ENCODE assay signal across 9 mouse cellular contexts in the genomic region with DNA sequence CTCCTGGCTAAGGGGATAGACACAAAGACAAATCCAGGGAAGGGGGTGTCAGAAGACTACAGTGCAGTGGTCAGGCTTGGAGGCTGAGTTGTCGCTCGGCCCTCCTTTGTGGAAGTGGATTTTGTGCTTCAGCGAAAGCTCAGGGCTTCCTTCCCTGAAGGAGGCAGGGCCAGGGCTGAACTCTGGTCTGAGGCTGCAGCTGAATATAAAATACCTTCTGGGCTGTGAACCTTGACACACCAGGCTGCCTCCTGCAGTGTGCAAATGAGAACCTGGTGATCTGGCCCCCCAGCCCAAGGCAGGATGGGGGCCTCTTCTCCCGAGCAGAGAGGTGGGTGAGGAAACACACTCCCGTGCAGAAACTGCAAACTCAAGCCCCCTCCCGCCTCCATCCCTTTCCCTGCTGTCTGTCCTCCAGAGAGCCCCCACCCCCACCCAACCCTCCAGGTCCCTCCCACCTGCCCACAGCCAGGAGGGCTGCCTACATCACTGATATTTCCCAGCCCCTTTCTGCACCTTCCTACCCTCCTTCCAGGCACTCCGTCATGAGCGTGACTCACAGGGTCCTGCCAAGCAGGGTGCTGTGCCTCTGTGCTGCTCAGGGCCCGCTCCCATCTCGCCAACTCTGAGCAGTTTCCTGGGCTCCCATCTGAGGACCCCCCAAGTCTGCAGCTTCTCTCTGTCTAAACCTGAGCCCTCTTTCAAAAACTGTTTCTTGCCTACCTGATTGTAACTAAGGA. TPM values are rescaled to one million over a fixed set of nuclear protein-coding genes. Genes with fewer than 3 reads are reported as not detected.
A peak's percentile ranks its signal among the peaks of the same experiment; 100 is the strongest.
DNase-seq lines count a peak whose midpoint lies in the region; ATAC-seq lines count a peak whose summit lies in the region.
"Had no signal": no experiment of that assay in that cellular context is flagged by ENCODE, and none has a peak within 500 bp of the region (broad histone marks: within the 10 kb centered on the region; RNA-seq: fewer than 3 reads in every experiment).

No protein-coding gene starts in this region.

- H3K27ac ChIP-seq in heart, embryonic 10.5 days: peak overlapping the region; percentile 29; the same call in 1 of the 2 replicates
- H3K27ac ChIP-seq in hindbrain, embryonic 10.5 days: peak overlapping the region; percentile 78
- H3K27ac ChIP-seq in neural tube, embryonic 12.5 days: no peak overlapping the region

- H3K9me3 ChIP-seq in heart, embryonic 10.5 days: no peaks in the 10 kb centered on the region
- peaks cover 5% of the 10 kb centered on the region; the same call in 1 of the 2 replicates for H3K9me3 ChIP-seq in hindbrain, embryonic 10.5 days
- H3K9me3 ChIP-seq in neural tube, embryonic 12.5 days: no peaks in the 10 kb centered on the region

- intact Hi-C loops in heart, postnatal 10 days (cut with DNase I): no loop called here

- 0 out of 2 replicates have a peak, but pooled peaks have one; percentile 15 for ATAC-seq in neural tube, embryonic 12.5 days (ENCODE audit: low FRiP score, low read depth)
- ATAC-seq in granulocyte monocyte progenitor cell, adult 5-6 weeks (replicated peaks; ENCODE audit: poor library complexity, severe bottlenecking): no peak

- H3K4me2 ChIP-seq in neural tube, embryonic 12.5 days (replicated peaks): no peak overlapping the region

- no peak for DNase-seq in heart, embryonic 10.5 days (ENCODE audit: low spot score)
- DNase-seq in heart, postnatal 10 days: no peak
- DNase-seq in hindbrain, embryonic 10.5 days (ENCODE audit: low spot score): no peak
- DNase-seq in kidney, postnatal 10 days: peak; percentile 77
- no peak for DNase-seq in cerebellum, adult 11 months
- DNase-seq in urinary bladder, adult 2 months (ENCODE audit: low spot score): no peak

- no peak overlapping the region for H3K4me3 ChIP-seq in heart, embryonic 10.5 days
- H3K4me3 ChIP-seq in hindbrain, embryonic 10.5 days: no peak overlapping the region
- H3K4me3 ChIP-seq in neural tube, embryonic 12.5 days: no peak overlapping the region

- H3K9ac ChIP-seq in neural tube, embryonic 12.5 days: no peak overlapping the region

- H3K36me3 ChIP-seq in heart, embryonic 10.5 days: no peaks in the 10 kb centered on the region
- no peaks in the 10 kb centered on the region for H3K36me3 ChIP-seq in hindbrain, embryonic 10.5 days
- no peaks in the 10 kb centered on the region for H3K36me3 ChIP-seq in neural tube, embryonic 12.5 days

- WGBS in heart, embryonic 10.5 days: 8% methylated on average over 10 of the region's 10 CpGs
- WGBS in hindbrain, embryonic 10.5 days: 13% methylated on average over 10 of the region's 10 CpGs
- 34% methylated on average over 10 of the region's 10 CpGs for WGBS in neural tube, embryonic 12.5 days

- H3K27me3 ChIP-seq in heart, embryonic 10.5 days (ENCODE audit: insufficient read depth, poor library complexity, severe bottlenecking): peaks cover 51% of the 10 kb centered on the region
- H3K27me3 ChIP-seq in hindbrain, embryonic 10.5 days (ENCODE audit: insufficient read depth, poor library complexity, severe bottlenecking): peaks cover 35% of the 10 kb centered on the region
- H3K27me3 ChIP-seq in neural tube, embryonic 12.5 days (replicated peaks): no peaks in the 10 kb centered on the region

- H3K4me1 ChIP-seq in heart, embryonic 10.5 days: peaks cover 22% of the 10 kb centered on the region
- H3K4me1 ChIP-seq in hindbrain, embryonic 10.5 days (replicated peaks): peaks cover 28% of the 10 kb centered on the region
- peaks cover 8% of the 10 kb centered on the region; the same call in 1 of the 2 replicates for H3K4me1 ChIP-seq in neural tube, embryonic 12.5 days

RNA-seq across cellular contexts. Expression of a gene that starts 6.4 kb away (rescaled TPM):
- polyA plus RNA-seq in heart, embryonic 10.5 days (2016; fragmentation: Nextera tagmentation; extraction: Ambion mirVana): 1.8 and 2.0 TPM in 2 replicates
- 1 to 10 TPM; 5.0 to 6.5 TPM for total RNA-seq in heart, postnatal 10 days (2021)
- polyA plus RNA-seq in hindbrain, embryonic 10.5 days (2016; fragmentation: Nextera tagmentation; extraction: Ambion mirVana): 3.8 and 4.1 TPM in 2 replicates
- 5.3 TPM in 2 replicates for polyA plus RNA-seq in neural tube, embryonic 12.5 days (2016; fragmentation: Nextera tagmentation; extraction: Ambion mirVana)
- not detected in 2 replicates for total RNA-seq in granulocyte monocyte progenitor cell, adult 5-6 weeks (2014; fragmentation: Nextera tagmentation)
- not detected in 2 replicates for total RNA-seq in granulocyte monocyte progenitor cell, adult 5-6 weeks (2017)
- 4.9 and 5.9 TPM in 2 replicates for polyA plus RNA-seq in urinary bladder, adult 2 months (2012; rRNA removed)
- total RNA-seq: CH12.LX had no signal

RNA-seq across cellular contexts. Expression of a gene that starts 40.9 kb away (rescaled TPM):
- polyA plus RNA-seq in heart, embryonic 10.5 days (2016; fragmentation: Nextera tagmentation; extraction: Ambion mirVana): 1.3 and 2.2 TPM in 2 replicates
- under 1 TPM; 0.62 to 0.96 TPM for total RNA-seq in heart, postnatal 10 days (2021)
- 2.5 and 3.6 TPM in 2 replicates for polyA plus RNA-seq in hindbrain, embryonic 10.5 days (2016; fragmentation: Nextera tagmentation; extraction: Ambion mirVana)
- polyA plus RNA-seq in neural tube, embryonic 12.5 days (2016; fragmentation: Nextera tagmentation; extraction: Ambion mirVana): 1.9 and 2.4 TPM in 2 replicates
- total RNA-seq in granulocyte monocyte progenitor cell, adult 5-6 weeks (2014; fragmentation: Nextera tagmentation): 1.7 TPM in 1 of 2 replicates, not detected in the other
- 0.82 and 0.98 TPM in 2 replicates for total RNA-seq in granulocyte monocyte progenitor cell, adult 5-6 weeks (2017)
- polyA plus RNA-seq in urinary bladder, adult 2 months (2012; rRNA removed): 3.7 and 3.9 TPM in 2 replicates

RNA-seq across cellular contexts. Expression of a gene that starts 59.1 kb away (rescaled TPM):
- 0.13 and 0.18 TPM in 2 replicates for polyA plus RNA-seq in heart, embryonic 10.5 days (2016; fragmentation: Nextera tagmentation; extraction: Ambion mirVana)
- total RNA-seq in heart, postnatal 10 days (2021): under 1 TPM; 0.05 to 0.31 TPM
- polyA plus RNA-seq in hindbrain, embryonic 10.5 days (2016; fragmentation: Nextera tagmentation; extraction: Ambion mirVana): 0.24 and 0.27 TPM in 2 replicates
- polyA plus RNA-seq in neural tube, embryonic 12.5 days (2016; fragmentation: Nextera tagmentation; extraction: Ambion mirVana): 2.2 and 3.0 TPM in 2 replicates
- total RNA-seq in granulocyte monocyte progenitor cell, adult 5-6 weeks (2014; fragmentation: Nextera tagmentation): not detected in 2 replicates
- not detected in 2 replicates for total RNA-seq in granulocyte monocyte progenitor cell, adult 5-6 weeks (2017)
- 0.03 and 0.04 TPM in 2 replicates for polyA plus RNA-seq in urinary bladder, adult 2 months (2012; rRNA removed)
- total RNA-seq: CH12.LX had no signal
